Mouse (Mus musculus): ENCODE data around the gene Impad1. TPM values are rescaled to one million over a fixed set of nuclear protein-coding genes. Genes with fewer than 3 reads are reported as not detected.

Gene Impad1
- 132 TPM for polyA plus RNA-seq (2014; fragmentation: Illumina TruSeq; extraction: RNeasy Lipid Tissue Mini Kit (QIAGEN cat#74804); ENCODE audit: low read depth, low replicate concordance)

DNA sequence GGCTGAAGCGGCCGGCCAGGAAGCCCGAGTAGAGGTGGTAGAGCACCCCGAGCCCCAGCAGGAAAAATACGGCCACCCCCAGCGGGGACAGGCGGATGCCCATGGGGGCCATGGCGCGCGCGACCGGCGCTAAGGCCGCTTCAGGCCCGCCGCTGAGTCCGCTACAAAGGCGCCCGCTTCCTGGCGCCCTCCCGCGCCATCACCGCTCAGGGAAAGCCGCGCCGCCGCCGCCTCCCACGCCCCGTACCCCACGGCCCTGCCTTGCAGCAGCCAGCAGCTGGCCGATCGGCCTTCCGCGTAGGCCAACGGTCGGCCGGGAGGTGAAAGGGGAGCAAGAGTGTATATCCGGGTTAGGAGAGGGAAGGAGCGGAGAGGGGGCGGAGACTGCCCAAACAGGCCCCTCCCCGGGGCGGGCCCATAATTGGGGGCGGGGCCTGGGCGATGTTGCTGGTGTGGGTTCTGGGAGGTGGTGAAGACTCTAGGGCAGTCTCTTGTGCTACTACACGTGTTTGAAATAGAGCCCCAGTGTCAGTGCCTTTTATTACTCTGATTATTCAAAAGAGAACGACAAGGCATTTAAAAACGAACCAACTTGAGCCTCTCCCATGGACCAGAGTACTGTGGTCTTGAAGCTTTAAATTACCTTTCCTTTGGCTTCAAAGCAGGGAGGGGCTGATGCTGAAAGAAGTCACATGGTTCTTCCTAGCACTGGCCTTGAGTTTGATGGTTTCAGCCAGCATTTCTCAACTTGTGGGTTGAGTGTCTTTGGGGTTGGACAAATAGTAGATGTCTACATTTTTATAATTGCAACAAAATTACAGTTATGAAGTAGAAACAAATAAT is at the start of gene Impad1:
Gene Impad1 (minus strand): TSS at position 364 of the 843 bp plus-strand sequence.

